Mouse (Mus musculus): ENCODE results near the gene Hsbp1. TPM values are rescaled to one million over a fixed set of nuclear protein-coding genes. Genes with fewer than 3 reads are reported as not detected.
"Not testable (repeated sequence)": the region's sequence is repeated elsewhere in the genome, so short reads cannot be mapped to it uniquely, and the experiment has no call there.

Gene Hsbp1
- polyA plus RNA-seq, 1 experiment from 2014 or later, result 101 TPM

- ATAC-seq (peak; percentile 52), DNase-seq (no peak)
- Histone ChIP-seq H3K9ac (replicated peaks) (no peak overlapping the region), H3K27ac (ENCODE audit: low read depth) (peak overlapping the region; percentile 39; the same call in 1 of the 2 replicates), H3K4me1 (ENCODE audit: insufficient read depth) (peaks cover 15% of the 10 kb centered on the region), H3K4me3 (ENCODE audit: low read depth, low read length) (no peak overlapping the region), H3K4me2 (ENCODE audit: low read depth, low read length) (peak overlapping the region; percentile 18; the same call in 1 of the 2 replicates), H3K36me3 (replicated peaks; ENCODE audit: insufficient read depth, low read length) (peaks cover 14% of the 10 kb centered on the region), H3K27me3 (ENCODE audit: insufficient read depth, low read length) (no peaks in the 10 kb centered on the region), H3K9me3 (ENCODE audit: low read length) (no peaks in the 10 kb centered on the region)
- no peak for TF ChIP-seq CTCF (IDR thresholded peaks at IDR 0.05; ENCODE audit: low read depth)
- TF ChIP-seq EP300 (IDR thresholded peaks at IDR 0.05; ENCODE audit: low read depth), result no peak
- 33% methylated on average over 10 of the region's 10 CpGs for WGBS (ENCODE audit: insufficient replicate concordance)
These were observed 8.8 kb downstream of the Hsbp1 start for GRCm38 (mm10) chr8:119352977-119353658.

GRCm38 (mm10) chr8:119353659-119354023 is 9.4 kb downstream of the Hsbp1 start:
- H3K9me3 ChIP-seq (ENCODE audit: low read length), result no peaks in the 10 kb centered on the region
- H3K4me3 ChIP-seq (ENCODE audit: low read depth, low read length), result no peak overlapping the region
- no peak overlapping the region for H3K4me2 ChIP-seq (ENCODE audit: low read depth, low read length)
- DNase-seq, result no peak
- H3K4me1 ChIP-seq (ENCODE audit: insufficient read depth), result peaks cover 15% of the 10 kb centered on the region
- H3K27me3 ChIP-seq (ENCODE audit: insufficient read depth, low read length), result no peaks in the 10 kb centered on the region
- WGBS (ENCODE audit: insufficient replicate concordance), result 53% methylated on average over 6 of the region's 6 CpGs
- ATAC-seq, result peak; percentile 24; the same call in 1 of the 2 replicates
- H3K36me3 ChIP-seq (replicated peaks; ENCODE audit: insufficient read depth, low read length), result peaks cover 10% of the 10 kb centered on the region
- no peak overlapping the region for H3K9ac ChIP-seq (replicated peaks)
- no peak for TF ChIP-seq EP300 (IDR thresholded peaks at IDR 0.05; ENCODE audit: low read depth)
- TF ChIP-seq CTCF (IDR thresholded peaks at IDR 0.05; ENCODE audit: low read depth), result no peak
- no peak overlapping the region for H3K27ac ChIP-seq (ENCODE audit: low read depth)

GRCm38 (mm10) chr8:119356631-119357030 is 12.3 kb downstream of the Hsbp1 start:
- DNase-seq, result peak; percentile 45
- not testable (repeated sequence) for H3K9me3 ChIP-seq (ENCODE audit: low read length); ATAC-seq; H3K36me3 ChIP-seq (replicated peaks; ENCODE audit: insufficient read depth, low read length); H3K27ac ChIP-seq (ENCODE audit: low read depth); H3K4me2 ChIP-seq (ENCODE audit: low read depth, low read length); H3K9ac ChIP-seq (replicated peaks); H3K27me3 ChIP-seq (ENCODE audit: insufficient read depth, low read length); H3K4me3 ChIP-seq (ENCODE audit: low read depth, low read length)
- H3K4me1 ChIP-seq (ENCODE audit: insufficient read depth), result peaks cover 15% of the 10 kb centered on the region
- 44% methylated on average over 5 of the region's 5 CpGs for WGBS (ENCODE audit: insufficient replicate concordance)
- TF ChIP-seq CTCF (IDR thresholded peaks at IDR 0.05; ENCODE audit: low read depth), result peak; percentile 68

GRCm38 (mm10) chr8:119358175-119358574 is 13.9 kb downstream of the Hsbp1 start:
- Histone ChIP-seq H3K9ac (replicated peaks) (no peak overlapping the region), H3K36me3 (replicated peaks; ENCODE audit: insufficient read depth, low read length) (no peaks in the 10 kb centered on the region), H3K4me1 (ENCODE audit: insufficient read depth) (peaks cover 9% of the 10 kb centered on the region), H3K27me3 (ENCODE audit: insufficient read depth, low read length) (no peaks in the 10 kb centered on the region), H3K4me3 (ENCODE audit: low read depth, low read length) (no peak overlapping the region), H3K27ac (ENCODE audit: low read depth) (no peak overlapping the region), H3K9me3 (ENCODE audit: low read length) (no peaks in the 10 kb centered on the region), H3K4me2 (ENCODE audit: low read depth, low read length) (no peak overlapping the region)
- WGBS (ENCODE audit: insufficient replicate concordance), result 70% methylated on average over 6 of the region's 7 CpGs
- ATAC-seq (no peak), DNase-seq (no peak)
- TF ChIP-seq EP300 (IDR thresholded peaks at IDR 0.05; ENCODE audit: low read depth) (no peak), CTCF (IDR thresholded peaks at IDR 0.05; ENCODE audit: low read depth) (no peak)

- H3K9ac ChIP-seq (replicated peaks), result no peak overlapping the region
- H3K4me3 ChIP-seq (ENCODE audit: low read depth, low read length), result no peak overlapping the region
- no peaks in the 10 kb centered on the region for H3K9me3 ChIP-seq (ENCODE audit: low read length)
- H3K4me2 ChIP-seq (ENCODE audit: low read depth, low read length), result no peak overlapping the region
- ATAC-seq (peak; percentile 74), DNase-seq (peak; percentile 83)
- H3K4me1 ChIP-seq (ENCODE audit: insufficient read depth), result peaks cover 3% of the 10 kb centered on the region; the same call in 1 of the 2 replicates
- no peaks in the 10 kb centered on the region for H3K36me3 ChIP-seq (replicated peaks; ENCODE audit: insufficient read depth, low read length)
- no peaks in the 10 kb centered on the region for H3K27me3 ChIP-seq (ENCODE audit: insufficient read depth, low read length)
- TF ChIP-seq EP300 (IDR thresholded peaks at IDR 0.05; ENCODE audit: low read depth), result no peak
- peak; percentile 82 for TF ChIP-seq CTCF (IDR thresholded peaks at IDR 0.05; ENCODE audit: low read depth)
- H3K27ac ChIP-seq (ENCODE audit: low read depth), result no peak overlapping the region
- 34% methylated on average over 14 of the region's 14 CpGs for WGBS (ENCODE audit: insufficient replicate concordance)
These were observed 14.5 kb downstream of the Hsbp1 start for GRCm38 (mm10) chr8:119358836-119359235.

- no peak for ATAC-seq
- Histone ChIP-seq H3K36me3 (replicated peaks; ENCODE audit: insufficient read depth, low read length) (no peaks in the 10 kb centered on the region), H3K27ac (ENCODE audit: low read depth) (no peak overlapping the region), H3K27me3 (ENCODE audit: insufficient read depth, low read length) (no peaks in the 10 kb centered on the region), H3K4me2 (ENCODE audit: low read depth, low read length) (no peak overlapping the region), H3K4me1 (ENCODE audit: insufficient read depth) (no peaks in the 10 kb centered on the region), H3K9me3 (ENCODE audit: low read length) (no peaks in the 10 kb centered on the region), H3K9ac (replicated peaks) (no peak overlapping the region), H3K4me3 (ENCODE audit: low read depth, low read length) (no peak overlapping the region)
- TF ChIP-seq CTCF (IDR thresholded peaks at IDR 0.05; ENCODE audit: low read depth) (no peak), EP300 (IDR thresholded peaks at IDR 0.05; ENCODE audit: low read depth) (no peak)
- 58% methylated on average over 7 of the region's 8 CpGs for WGBS (ENCODE audit: insufficient replicate concordance)
- no peak for DNase-seq
These were observed 16.5 kb downstream of the Hsbp1 start for GRCm38 (mm10) chr8:119360686-119361295.

GRCm38 (mm10) chr8:119374716-119375115 is 30.4 kb downstream of the Hsbp1 start:
- H3K4me3 ChIP-seq (ENCODE audit: low read depth, low read length); H3K9me3 ChIP-seq (ENCODE audit: low read length); H3K27ac ChIP-seq (ENCODE audit: low read depth); DNase-seq; H3K4me2 ChIP-seq (ENCODE audit: low read depth, low read length); H3K9ac ChIP-seq (replicated peaks); H3K36me3 ChIP-seq (replicated peaks; ENCODE audit: insufficient read depth, low read length); H3K4me1 ChIP-seq (ENCODE audit: insufficient read depth); H3K27me3 ChIP-seq (ENCODE audit: insufficient read depth, low read length): not testable (repeated sequence)
- peak; percentile 56 for ATAC-seq
- 65% methylated on average over 9 of the region's 9 CpGs for WGBS (ENCODE audit: insufficient replicate concordance)
